Mouse (Mus musculus): ENCODE results near the gene Pbxip1. TPM values are rescaled to one million over a fixed set of nuclear protein-coding genes. Genes with fewer than 3 reads are reported as not detected.

Gene Pbxip1
- polyA plus RNA-seq, 1 experiment from 2014 or later, result 51.7 TPM

- Histone ChIP-seq H3K9ac (replicated peaks; ENCODE audit: low read length) (no peak overlapping the region), H3K4me2 (replicated peaks; ENCODE audit: low read depth, low read length) (0 out of 2 replicates have a peak overlapping the region, but pooled peaks have one; percentile 12), H3K9me3 (ENCODE audit: low read length) (no peaks in the 10 kb centered on the region), H3K36me3 (ENCODE audit: insufficient read depth, low read length) (no peaks in the 10 kb centered on the region), H3K4me3 (ENCODE audit: low read length) (no peak overlapping the region), H3K27me3 (ENCODE audit: insufficient read depth, low read length) (no peaks in the 10 kb centered on the region), H3K4me1 (ENCODE audit: insufficient read depth, low read length) (peaks cover 12% of the 10 kb centered on the region; the same call in 1 of the 2 replicates), H3K27ac (ENCODE audit: low read length) (peak overlapping the region; percentile 54)
- WGBS, result 19% methylated on average over 8 of the region's 8 CpGs
- ATAC-seq (ENCODE audit: low FRiP score, low TSS enrichment), result peak; percentile 88
Observed at GRCm38 (mm10) chr3:89492701-89493151, 56.2 kb downstream of the Pbxip1 start.

DNA sequence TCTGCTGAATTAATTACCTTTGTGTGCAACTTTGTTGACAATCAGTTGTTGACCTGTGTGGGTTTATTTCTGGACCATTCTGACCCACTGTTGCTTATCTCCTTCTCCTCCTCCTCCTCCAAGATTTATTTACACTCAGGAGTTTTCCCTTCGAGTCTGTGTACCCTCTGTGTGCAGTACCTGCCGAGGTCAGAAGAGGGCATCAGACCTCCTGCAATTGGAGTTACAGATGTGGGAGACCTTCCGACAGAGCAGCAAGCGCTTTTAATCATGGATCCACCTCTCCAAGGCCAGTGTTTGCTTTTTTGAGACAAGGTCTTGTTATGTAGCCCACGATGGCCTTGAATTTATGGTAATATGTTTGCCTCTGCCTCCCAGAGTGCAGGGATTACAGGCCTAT is 58.1 kb downstream of the Pbxip1 start:
- no peaks in the 10 kb centered on the region for H3K9me3 ChIP-seq (ENCODE audit: low read length)
- H3K36me3 ChIP-seq (ENCODE audit: insufficient read depth, low read length), result no peaks in the 10 kb centered on the region
- H3K9ac ChIP-seq (replicated peaks; ENCODE audit: low read length), result no peak overlapping the region
- H3K4me2 ChIP-seq (replicated peaks; ENCODE audit: low read depth, low read length), result no peak overlapping the region
- peaks cover 12% of the 10 kb centered on the region; the same call in 1 of the 2 replicates for H3K4me1 ChIP-seq (ENCODE audit: insufficient read depth, low read length)
- H3K27ac ChIP-seq (ENCODE audit: low read length), result no peak overlapping the region
- H3K4me3 ChIP-seq (ENCODE audit: low read length), result no peak overlapping the region
- WGBS, result 86% methylated on average over 5 of the region's 5 CpGs
- H3K27me3 ChIP-seq (ENCODE audit: insufficient read depth, low read length), result no peaks in the 10 kb centered on the region
- no peak for ATAC-seq (ENCODE audit: low FRiP score, low TSS enrichment)

DNA sequence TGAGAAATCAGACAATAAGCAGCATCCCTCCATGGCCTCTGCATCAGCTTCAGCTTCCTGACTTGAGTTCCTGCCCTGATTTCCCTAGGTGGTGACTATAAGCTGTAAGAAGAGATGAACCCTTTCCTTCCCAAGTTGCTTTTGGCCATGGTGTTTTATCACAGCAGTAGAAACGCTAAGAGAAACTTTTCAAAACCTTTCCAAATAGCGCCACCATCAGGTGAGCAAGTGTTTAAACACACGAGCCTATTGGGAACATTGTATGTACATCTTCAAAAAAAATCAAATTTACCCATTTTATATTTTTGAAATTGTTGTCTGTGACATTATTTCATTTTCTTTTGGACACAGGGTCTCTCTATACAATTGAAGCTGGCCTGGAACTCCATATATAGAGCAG is 59.9 kb downstream of the Pbxip1 start:
- Histone ChIP-seq H3K9ac (replicated peaks; ENCODE audit: low read length) (no peak overlapping the region), H3K4me3 (ENCODE audit: low read length) (no peak overlapping the region), H3K9me3 (ENCODE audit: low read length) (peaks cover 3% of the 10 kb centered on the region; the same call in 1 of the 2 replicates), H3K4me1 (ENCODE audit: insufficient read depth, low read length) (peaks cover 10% of the 10 kb centered on the region; the same call in 1 of the 2 replicates), H3K27ac (ENCODE audit: low read length) (no peak overlapping the region), H3K36me3 (ENCODE audit: insufficient read depth, low read length) (no peaks in the 10 kb centered on the region), H3K27me3 (ENCODE audit: insufficient read depth, low read length) (no peaks in the 10 kb centered on the region), H3K4me2 (replicated peaks; ENCODE audit: low read depth, low read length) (no peak overlapping the region)
- WGBS, result 77% methylated on average over 3 of the region's 3 CpGs
- ATAC-seq (ENCODE audit: low FRiP score, low TSS enrichment), result no peak

GRCm38 (mm10) chr3:89499696-89500095 is 63.2 kb downstream of the Pbxip1 start:
- Histone ChIP-seq H3K9me3 (ENCODE audit: low read length) (peaks cover 3% of the 10 kb centered on the region; the same call in 1 of the 2 replicates), H3K4me3 (ENCODE audit: low read length) (no peak overlapping the region), H3K4me2 (replicated peaks; ENCODE audit: low read depth, low read length) (no peak overlapping the region), H3K36me3 (ENCODE audit: insufficient read depth, low read length) (no peaks in the 10 kb centered on the region), H3K27ac (ENCODE audit: low read length) (no peak overlapping the region), H3K9ac (replicated peaks; ENCODE audit: low read length) (no peak overlapping the region), H3K4me1 (ENCODE audit: insufficient read depth, low read length) (no peaks in the 10 kb centered on the region), H3K27me3 (ENCODE audit: insufficient read depth, low read length) (no peaks in the 10 kb centered on the region)
- no peak; the same call in 1 of the 2 replicates for ATAC-seq (ENCODE audit: low FRiP score, low TSS enrichment)
- 40% methylated on average over 7 of the region's 7 CpGs for WGBS

Other genes starting within 250 kb of the Pbxip1 start
- gene Gba, start 233.8 kb upstream of the Pbxip1 start, polyA plus RNA-seq (2015; fragmentation: Nextera tagmentation; extraction: Ambion mirVana), result 54.9 and 56.1 TPM in 2 replicates
- 18.2 and 18.4 TPM in 2 replicates for gene Thbs3, start 221.5 kb upstream of the Pbxip1 start, polyA plus RNA-seq (2015; fragmentation: Nextera tagmentation; extraction: Ambion mirVana)
- gene Mtx1, start 209.6 kb upstream of the Pbxip1 start, polyA plus RNA-seq (2015; fragmentation: Nextera tagmentation; extraction: Ambion mirVana), result 227 and 235 TPM in 2 replicates
- gene Muc1, start 207.6 kb upstream of the Pbxip1 start, polyA plus RNA-seq (2015; fragmentation: Nextera tagmentation; extraction: Ambion mirVana), result 20.0 and 23.6 TPM in 2 replicates
- 272 and 300 TPM in 2 replicates for gene Krtcap2, start 190.7 kb upstream of the Pbxip1 start, polyA plus RNA-seq (2015; fragmentation: Nextera tagmentation; extraction: Ambion mirVana)
- gene Trim46, start 190.4 kb upstream of the Pbxip1 start, polyA plus RNA-seq (2015; fragmentation: Nextera tagmentation; extraction: Ambion mirVana), result 4.7 and 6.0 TPM in 2 replicates
- 127 and 146 TPM in 2 replicates for gene Dpm3, start 177.3 kb upstream of the Pbxip1 start, polyA plus RNA-seq (2015; fragmentation: Nextera tagmentation; extraction: Ambion mirVana)
- 58.8 and 64.3 TPM in 2 replicates for gene Slc50a1, start 166.1 kb upstream of the Pbxip1 start, polyA plus RNA-seq (2015; fragmentation: Nextera tagmentation; extraction: Ambion mirVana)
- gene Efna1, start 155.6 kb upstream of the Pbxip1 start, polyA plus RNA-seq (2015; fragmentation: Nextera tagmentation; extraction: Ambion mirVana), result 81.9 and 86.7 TPM in 2 replicates
- gene Efna3, start 113.7 kb upstream of the Pbxip1 start, polyA plus RNA-seq (2015; fragmentation: Nextera tagmentation; extraction: Ambion mirVana), result 11.5 and 11.8 TPM in 2 replicates
- 29.2 and 31.3 TPM in 2 replicates for gene Efna4, start 98.7 kb upstream of the Pbxip1 start, polyA plus RNA-seq (2015; fragmentation: Nextera tagmentation; extraction: Ambion mirVana)
- 107 and 108 TPM in 2 replicates for gene Adam15, start 86.7 kb upstream of the Pbxip1 start, polyA plus RNA-seq (2015; fragmentation: Nextera tagmentation; extraction: Ambion mirVana)
- gene Dcst2, start 74.7 kb upstream of the Pbxip1 start, polyA plus RNA-seq (2015; fragmentation: Nextera tagmentation; extraction: Ambion mirVana), result 0.32 and 0.35 TPM in 2 replicates
- gene Dcst1, start 71.5 kb upstream of the Pbxip1 start, polyA plus RNA-seq (2015; fragmentation: Nextera tagmentation; extraction: Ambion mirVana), result 2.9 and 3.3 TPM in 2 replicates
- gene Zbtb7b, start 41.9 kb upstream of the Pbxip1 start, polyA plus RNA-seq (2015; fragmentation: Nextera tagmentation; extraction: Ambion mirVana), result 3.3 and 3.5 TPM in 2 replicates
- gene Lenep, start 33.9 kb upstream of the Pbxip1 start, polyA plus RNA-seq (2015; fragmentation: Nextera tagmentation; extraction: Ambion mirVana), result 0.18 and 1.3 TPM in 2 replicates
- gene Flad1, start 24.8 kb upstream of the Pbxip1 start, polyA plus RNA-seq (2015; fragmentation: Nextera tagmentation; extraction: Ambion mirVana), result 35.0 and 39.3 TPM in 2 replicates
- gene Cks1b, start 18.3 kb upstream of the Pbxip1 start, polyA plus RNA-seq (2015; fragmentation: Nextera tagmentation; extraction: Ambion mirVana), result 483 and 495 TPM in 2 replicates
- gene Shc1, start 18.3 kb upstream of the Pbxip1 start, polyA plus RNA-seq (2015; fragmentation: Nextera tagmentation; extraction: Ambion mirVana), result 115 and 118 TPM in 2 replicates
- 38.9 and 41.2 TPM in 2 replicates for gene Pygo2, start 6.5 kb upstream of the Pbxip1 start, polyA plus RNA-seq (2015; fragmentation: Nextera tagmentation; extraction: Ambion mirVana)
- gene Pmvk, start 17.8 kb downstream of the Pbxip1 start, polyA plus RNA-seq (2015; fragmentation: Nextera tagmentation; extraction: Ambion mirVana), result 56.1 and 59.3 TPM in 2 replicates
- gene Kcnn3, start 83.5 kb downstream of the Pbxip1 start, polyA plus RNA-seq (2015; fragmentation: Nextera tagmentation; extraction: Ambion mirVana), result 2.5 and 2.6 TPM in 2 replicates